Mouse (Mus musculus): ENCODE results near the gene H2al1e. TPM values are rescaled to one million over a fixed set of nuclear protein-coding genes. Genes with fewer than 3 reads are reported as not detected.
"Not testable (repeated sequence)": the region's sequence is repeated elsewhere in the genome, so short reads cannot be mapped to it uniquely, and the experiment has no call there.

The H2al1e gene
- total RNA-seq (2014; rRNA removed), result not detected in 2 replicates
- not detected in 2 replicates for polyA plus RNA-seq (2015; fragmentation: Nextera tagmentation; extraction: Ambion mirVana)

DNA sequence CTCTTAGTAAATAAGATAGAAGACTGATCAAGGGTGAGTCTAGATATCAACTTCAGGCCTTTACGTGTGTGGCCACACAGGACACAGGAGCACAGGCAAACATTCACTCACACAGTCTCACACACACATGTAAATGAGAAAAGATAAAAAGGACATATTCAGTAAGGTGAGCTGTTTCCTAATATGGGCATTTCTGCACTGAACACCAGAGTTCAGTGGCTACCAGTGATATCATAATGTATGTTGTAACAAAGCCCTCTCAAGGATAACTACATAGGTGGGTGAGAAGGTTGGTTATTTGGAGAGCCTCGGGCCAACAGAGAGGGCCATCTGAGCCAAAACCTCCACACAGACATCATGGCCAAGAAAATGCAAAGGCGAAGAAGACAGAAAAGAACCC is at the start of gene H2al1e:
H2al1e (plus strand) TSS at position 301 of the 400 bp plus-strand sequence.
- not testable (repeated sequence) for DNase-seq (ENCODE audit: low spot score); H3K27me3 ChIP-seq (ENCODE audit: insufficient read depth, low read length); H3K9me3 ChIP-seq (ENCODE audit: low read length); H3K4me1 ChIP-seq (ENCODE audit: insufficient read depth, low read length); ATAC-seq (ENCODE audit: low FRiP score); H3K27ac ChIP-seq (ENCODE audit: low read depth, low read length); H3K36me3 ChIP-seq (ENCODE audit: insufficient read depth, low read length); H3K4me2 ChIP-seq (ENCODE audit: low read depth, low read length, poor library complexity, severe bottlenecking); H3K4me3 ChIP-seq (ENCODE audit: low read depth, low read length); H3K9ac ChIP-seq (replicated peaks; ENCODE audit: low read length, poor library complexity, severe bottlenecking)
- WGBS, result no CpG with 5 or more reads among the region's 3 CpGs

DNA sequence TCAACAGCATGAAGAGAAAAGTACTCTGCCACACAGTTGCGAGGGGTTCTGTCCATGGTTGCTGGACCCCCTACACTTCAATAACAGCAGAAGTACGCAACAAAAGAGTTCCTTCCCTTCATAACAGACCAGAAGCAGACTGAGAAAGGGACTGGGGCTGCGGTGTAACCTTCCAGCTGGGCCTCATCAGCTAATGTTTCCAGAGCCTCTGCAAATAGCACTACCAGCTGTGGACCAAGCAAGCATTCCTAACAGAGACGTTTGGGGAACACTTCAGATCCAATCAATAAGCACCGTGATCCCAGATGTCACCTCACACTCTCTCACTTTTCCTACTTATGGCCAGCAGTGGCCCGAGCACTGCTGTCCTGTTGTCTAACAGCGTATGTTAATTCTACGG is 46.8 kb upstream of the H2al1e start:
- Histone ChIP-seq H3K4me1 (ENCODE audit: insufficient read depth, low read length) (no peaks in the 10 kb centered on the region), H3K9me3 (ENCODE audit: low read length) (no peaks in the 10 kb centered on the region), H3K27me3 (ENCODE audit: insufficient read depth, low read length) (no peaks in the 10 kb centered on the region), H3K27ac (ENCODE audit: low read depth, low read length) (no peak overlapping the region), H3K4me3 (ENCODE audit: low read depth, low read length) (no peak overlapping the region), H3K36me3 (ENCODE audit: insufficient read depth, low read length) (no peaks in the 10 kb centered on the region), H3K9ac (replicated peaks; ENCODE audit: low read length, poor library complexity, severe bottlenecking) (no peak overlapping the region), H3K4me2 (ENCODE audit: low read depth, low read length, poor library complexity, severe bottlenecking) (no peak overlapping the region)
- WGBS, result 83% methylated on average over 8 of the region's 8 CpGs
- ATAC-seq (ENCODE audit: low FRiP score) (no peak), DNase-seq (ENCODE audit: low spot score) (no peak)
- no peak for TF ChIP-seq CTCF (IDR thresholded peaks at IDR 0.05)

DNA sequence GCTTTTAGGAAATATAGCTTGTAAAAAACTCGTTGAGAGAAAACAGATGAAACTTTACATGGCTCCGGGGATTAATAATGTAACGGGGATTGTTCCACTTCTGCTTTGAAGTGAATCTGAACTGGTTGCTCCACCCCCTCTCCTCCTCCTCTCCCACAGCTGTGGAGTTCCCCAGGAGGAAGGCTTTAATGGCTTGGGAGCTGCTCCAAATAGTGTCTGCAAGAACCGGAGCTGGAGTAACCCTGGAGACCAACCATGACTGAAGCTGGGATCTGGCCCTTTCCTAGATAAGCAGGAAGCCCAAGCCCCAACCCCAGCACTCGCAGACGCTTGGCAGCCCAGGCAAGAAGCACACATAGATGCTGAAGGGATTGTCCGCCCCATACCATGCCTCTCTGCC is 43.9 kb upstream of the H2al1e start:
- no peak overlapping the region for H3K4me3 ChIP-seq (ENCODE audit: low read depth, low read length)
- WGBS, result 61% methylated on average over 7 of the region's 7 CpGs
- no peak overlapping the region for H3K9ac ChIP-seq (replicated peaks; ENCODE audit: low read length, poor library complexity, severe bottlenecking)
- TF ChIP-seq CTCF (IDR thresholded peaks at IDR 0.05), result no peak
- peak; percentile 12 for DNase-seq (ENCODE audit: low spot score)
- H3K27me3 ChIP-seq (ENCODE audit: insufficient read depth, low read length), result no peaks in the 10 kb centered on the region
- no peaks in the 10 kb centered on the region for H3K4me1 ChIP-seq (ENCODE audit: insufficient read depth, low read length)
- no peaks in the 10 kb centered on the region for H3K36me3 ChIP-seq (ENCODE audit: insufficient read depth, low read length)
- H3K27ac ChIP-seq (ENCODE audit: low read depth, low read length), result no peak overlapping the region
- no peaks in the 10 kb centered on the region for H3K9me3 ChIP-seq (ENCODE audit: low read length)
- no peak overlapping the region for H3K4me2 ChIP-seq (ENCODE audit: low read depth, low read length, poor library complexity, severe bottlenecking)
- no peak for ATAC-seq (ENCODE audit: low FRiP score)

DNA sequence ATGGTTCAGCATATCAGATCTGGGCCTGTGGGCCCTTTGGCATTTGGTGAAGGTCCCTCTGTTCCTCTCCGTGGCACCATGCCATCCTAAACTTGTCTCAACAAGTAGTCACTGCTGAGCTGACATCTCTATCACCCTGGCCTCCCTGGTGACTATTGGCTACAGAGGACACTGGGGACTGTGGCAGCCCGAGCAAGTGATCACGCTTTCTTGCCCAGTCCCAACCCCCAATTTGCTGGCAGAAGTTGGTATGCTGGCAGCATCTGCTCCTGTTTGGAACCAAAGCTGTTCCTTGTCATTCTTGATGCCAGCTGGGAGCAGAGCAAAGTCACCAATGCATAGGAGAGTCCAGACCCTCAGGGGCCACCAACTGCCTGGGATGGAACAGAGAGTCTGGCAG is 42.7 kb upstream of the H2al1e start:
- H3K27ac ChIP-seq (ENCODE audit: low read depth, low read length), result no peak overlapping the region
- WGBS, result 63% methylated on average over 3 of the region's 3 CpGs
- H3K4me1 ChIP-seq (ENCODE audit: insufficient read depth, low read length), result no peaks in the 10 kb centered on the region
- H3K9me3 ChIP-seq (ENCODE audit: low read length), result no peaks in the 10 kb centered on the region
- no peak overlapping the region for H3K4me3 ChIP-seq (ENCODE audit: low read depth, low read length)
- DNase-seq (ENCODE audit: low spot score) (peak; percentile 75), ATAC-seq (ENCODE audit: low FRiP score) (peak; percentile 74; the same call in 1 of the 2 replicates)
- H3K9ac ChIP-seq (replicated peaks; ENCODE audit: low read length, poor library complexity, severe bottlenecking), result no peak overlapping the region
- no peaks in the 10 kb centered on the region for H3K36me3 ChIP-seq (ENCODE audit: insufficient read depth, low read length)
- H3K4me2 ChIP-seq (ENCODE audit: low read depth, low read length, poor library complexity, severe bottlenecking), result no peak overlapping the region
- TF ChIP-seq CTCF (IDR thresholded peaks at IDR 0.05), result no peak
- H3K27me3 ChIP-seq (ENCODE audit: insufficient read depth, low read length), result no peaks in the 10 kb centered on the region

DNA sequence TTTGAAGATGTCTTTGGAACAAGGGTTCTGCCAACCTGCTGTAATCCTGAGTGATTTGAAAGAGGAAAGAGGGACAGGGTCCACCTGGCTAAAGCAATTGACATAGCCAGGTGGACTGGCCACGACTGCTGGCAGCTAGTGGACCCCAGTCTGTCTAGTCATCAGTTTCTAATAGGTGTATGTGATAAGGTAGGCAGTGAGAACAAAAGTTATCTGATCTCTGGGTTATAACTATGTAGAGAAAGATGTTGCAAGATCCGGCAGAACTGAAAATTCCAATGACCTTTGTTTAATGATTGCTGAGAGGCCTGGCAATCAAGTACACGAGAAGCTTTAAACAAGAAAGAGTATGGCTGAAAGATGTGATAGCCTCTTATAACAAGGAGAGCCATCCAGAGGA is 38.5 kb upstream of the H2al1e start:
- H3K4me3 ChIP-seq (ENCODE audit: low read depth, low read length), result no peak overlapping the region
- H3K4me2 ChIP-seq (ENCODE audit: low read depth, low read length, poor library complexity, severe bottlenecking), result no peak overlapping the region
- WGBS, result 85% methylated on average over 3 of the region's 3 CpGs

DNA sequence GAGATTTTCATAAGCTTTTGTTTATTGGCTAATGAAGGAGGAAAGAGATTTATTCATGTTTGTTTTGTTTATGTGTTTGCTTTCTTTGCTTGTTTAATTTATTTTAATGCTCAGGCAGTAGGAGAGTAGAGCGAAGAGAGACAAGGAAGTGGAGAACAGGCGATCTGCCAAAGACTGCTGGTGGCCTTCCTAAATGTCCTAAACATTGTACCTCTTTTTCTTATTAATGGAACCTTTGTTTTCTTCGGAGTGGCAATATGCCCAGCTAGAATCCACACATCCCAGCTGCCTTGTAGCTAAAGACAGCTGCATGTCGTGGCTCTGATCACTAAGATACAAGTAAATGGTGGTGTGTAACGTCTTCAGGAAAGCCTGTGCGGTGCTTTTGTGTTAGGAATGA is 34.7 kb upstream of the H2al1e start:
- H3K4me1 ChIP-seq (ENCODE audit: insufficient read depth, low read length), result no peaks in the 10 kb centered on the region
- no peak overlapping the region for H3K27ac ChIP-seq (ENCODE audit: low read depth, low read length)
- no peak overlapping the region for H3K4me2 ChIP-seq (ENCODE audit: low read depth, low read length, poor library complexity, severe bottlenecking)
- no peak overlapping the region for H3K4me3 ChIP-seq (ENCODE audit: low read depth, low read length)
- ATAC-seq (ENCODE audit: low FRiP score) (no peak), DNase-seq (ENCODE audit: low spot score) (peak; percentile 12)
- no peak overlapping the region for H3K9ac ChIP-seq (replicated peaks; ENCODE audit: low read length, poor library complexity, severe bottlenecking)
- 68% methylated on average over 6 of the region's 6 CpGs for WGBS
- H3K9me3 ChIP-seq (ENCODE audit: low read length), result no peaks in the 10 kb centered on the region
- TF ChIP-seq CTCF (IDR thresholded peaks at IDR 0.05), result no peak
- no peaks in the 10 kb centered on the region for H3K36me3 ChIP-seq (ENCODE audit: insufficient read depth, low read length)
- no peaks in the 10 kb centered on the region for H3K27me3 ChIP-seq (ENCODE audit: insufficient read depth, low read length)

More for the DNA sequence above, 38.5 kb upstream of the H2al1e start:
- Histone ChIP-seq H3K36me3 (ENCODE audit: insufficient read depth, low read length) (no peaks in the 10 kb centered on the region), H3K27ac (ENCODE audit: low read depth, low read length) (no peak overlapping the region), H3K9me3 (ENCODE audit: low read length) (no peaks in the 10 kb centered on the region), H3K9ac (replicated peaks; ENCODE audit: low read length, poor library complexity, severe bottlenecking) (no peak overlapping the region), H3K27me3 (ENCODE audit: insufficient read depth, low read length) (no peaks in the 10 kb centered on the region), H3K4me1 (ENCODE audit: insufficient read depth, low read length) (no peaks in the 10 kb centered on the region)
- no peak for ATAC-seq (ENCODE audit: low FRiP score)
- TF ChIP-seq CTCF (IDR thresholded peaks at IDR 0.05), result no peak
- DNase-seq (ENCODE audit: low spot score), result no peak
